Mouse (Mus musculus): ENCODE results near the gene Rnf169.
A peak's percentile ranks its signal among the peaks of the same experiment; 100 is the strongest.
"Not testable (repeated sequence)": the region's sequence is repeated elsewhere in the genome, so short reads cannot be mapped to it uniquely, and the experiment has no call there.

The Rnf169 gene

DNA sequence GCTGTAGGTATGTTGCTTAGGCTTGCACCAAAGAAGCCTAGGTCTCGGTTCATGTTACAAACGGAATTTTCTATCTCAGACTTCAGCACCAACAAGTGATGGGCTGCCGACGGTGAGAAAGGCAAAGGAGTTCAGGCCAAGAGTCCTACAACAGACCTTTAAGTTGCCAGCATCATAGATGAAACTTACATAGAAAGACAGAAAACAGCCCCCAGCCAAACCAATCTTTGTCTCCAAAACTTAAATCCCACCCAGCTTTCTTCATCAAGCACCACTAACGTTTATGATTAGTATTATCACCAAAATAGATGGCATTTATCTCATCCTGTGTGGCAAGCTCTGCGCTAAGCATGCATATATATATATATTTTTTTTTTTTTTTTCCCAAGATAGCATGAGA is 1.2 kb downstream of the Rnf169 start:
- DNase-seq = no peak

- DNase-seq = no peak
These were observed 2.2 kb downstream of the Rnf169 start for GRCm38 (mm10) chr7:99978041-99978440.

GRCm38 (mm10) chr7:99975819-99976575 is 4.3 kb downstream of the Rnf169 start:
- DNase-seq = no peak

DNA sequence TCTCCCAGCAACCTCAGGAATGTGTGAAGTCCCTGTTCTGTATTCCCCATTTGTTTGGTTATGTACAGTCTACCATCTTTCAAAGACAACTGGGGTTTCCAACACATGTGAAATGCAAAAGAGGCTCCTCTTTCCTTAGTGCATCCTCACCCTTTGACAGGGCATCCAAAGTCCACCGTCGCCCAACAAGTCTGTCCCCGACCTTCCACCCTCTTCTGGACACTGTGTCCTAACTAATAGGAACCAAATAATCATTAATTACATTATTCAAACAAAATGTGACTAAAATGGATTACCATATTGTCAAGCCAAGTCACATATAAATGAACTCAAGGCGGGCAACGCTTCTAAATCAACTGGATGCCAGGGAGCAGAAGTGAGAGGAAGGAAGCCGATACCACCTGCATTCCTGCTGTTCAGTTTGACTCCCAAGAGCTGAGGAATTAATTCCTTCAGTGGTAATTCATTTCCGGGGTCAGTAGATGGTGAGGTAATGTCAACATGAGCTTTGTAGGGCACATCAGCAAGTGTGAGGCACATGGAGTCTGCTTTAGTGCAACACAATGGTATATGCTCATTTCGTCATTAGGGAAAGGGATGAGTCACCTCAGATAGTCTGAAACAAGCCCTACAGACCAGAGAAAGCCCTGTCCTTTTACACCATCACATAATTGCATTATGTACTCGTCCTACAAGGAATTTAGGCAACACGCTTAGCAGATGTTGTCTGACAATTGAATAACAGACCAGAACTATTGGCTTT is 5.9 kb downstream of the Rnf169 start:
- no peak for DNase-seq

GRCm38 (mm10) chr7:99972912-99973311 is 7.3 kb downstream of the Rnf169 start:
- DNase-seq = not testable (repeated sequence)

DNA sequence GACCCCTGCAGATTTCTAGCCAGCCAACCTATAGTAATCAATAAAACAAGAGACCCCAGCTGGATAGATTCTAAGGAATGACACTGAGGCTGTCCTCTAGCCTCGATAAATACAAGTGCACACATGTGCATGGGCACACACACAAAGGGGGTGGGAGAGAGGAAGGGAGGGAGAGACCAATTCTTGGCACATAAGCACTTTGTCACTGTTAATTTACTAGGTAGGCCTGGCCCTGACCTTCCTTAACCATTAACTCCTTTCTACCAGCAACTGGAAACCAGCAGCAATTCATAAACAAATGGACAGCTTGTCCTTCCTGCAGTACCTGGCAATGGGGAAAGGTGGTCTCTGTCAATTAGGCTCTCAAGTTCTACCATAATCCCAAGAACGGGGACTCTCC is 8.3 kb downstream of the Rnf169 start:
- DNase-seq = no peak

DNA sequence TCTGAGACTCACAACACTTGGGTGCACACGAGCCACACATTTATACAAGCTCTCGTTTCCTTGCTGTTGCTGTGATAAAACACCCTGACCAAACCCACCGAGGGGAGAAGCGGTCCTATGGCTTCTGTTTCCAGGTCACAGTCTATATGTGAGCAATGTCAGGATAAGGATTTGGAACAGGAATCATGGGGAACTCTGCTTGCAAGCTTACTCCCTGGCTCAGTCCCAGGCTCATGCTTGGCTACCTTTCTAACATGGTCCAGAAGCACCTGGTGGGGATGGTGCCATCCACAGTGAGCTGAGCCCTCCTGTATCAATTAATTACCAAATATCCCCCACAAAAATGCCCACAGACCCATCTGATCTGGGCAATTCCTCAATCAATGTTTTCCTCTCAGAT is 11.1 kb downstream of the Rnf169 start:
- DNase-seq = no peak

DNA sequence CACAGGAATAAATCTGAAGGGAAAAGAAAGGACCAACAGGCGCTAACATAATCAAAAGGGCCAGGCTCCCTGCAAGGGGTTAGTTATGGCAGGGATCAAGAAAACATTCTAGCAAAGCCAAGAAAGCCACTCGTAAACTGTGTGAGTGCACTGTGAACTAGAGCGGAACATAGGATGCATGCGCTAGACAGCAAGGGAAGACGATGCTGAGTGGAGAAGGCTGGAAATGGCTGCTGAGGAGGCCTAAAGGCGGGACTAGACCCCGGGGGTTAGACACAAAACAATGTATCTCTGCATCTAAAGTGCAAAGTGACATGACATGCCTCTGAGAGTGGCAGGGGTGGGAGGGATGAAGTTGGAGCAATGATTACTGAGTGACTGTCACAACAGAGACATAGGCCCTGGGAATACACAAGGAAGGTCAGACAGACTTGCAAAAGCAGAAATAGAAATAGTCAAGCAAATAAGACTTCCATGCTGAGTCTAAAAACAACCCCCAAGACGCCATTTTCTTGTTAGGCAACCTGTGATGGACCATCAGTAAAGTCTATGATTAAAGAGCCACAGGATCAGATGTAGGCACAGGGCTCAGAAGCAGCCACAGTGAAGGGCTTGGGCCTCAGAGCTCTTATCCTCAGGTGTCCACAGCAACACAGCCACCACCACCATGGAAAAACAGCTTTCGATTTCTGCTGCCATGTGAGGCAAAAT is 14.1 kb downstream of the Rnf169 start:
- DNase-seq = no peak

GRCm38 (mm10) chr7:99965020-99965841 is 15.0 kb downstream of the Rnf169 start:
- peak; percentile 54 for DNase-seq

GRCm38 (mm10) chr7:99963237-99963860 is 16.9 kb downstream of the Rnf169 start:
- no peak for DNase-seq

DNA sequence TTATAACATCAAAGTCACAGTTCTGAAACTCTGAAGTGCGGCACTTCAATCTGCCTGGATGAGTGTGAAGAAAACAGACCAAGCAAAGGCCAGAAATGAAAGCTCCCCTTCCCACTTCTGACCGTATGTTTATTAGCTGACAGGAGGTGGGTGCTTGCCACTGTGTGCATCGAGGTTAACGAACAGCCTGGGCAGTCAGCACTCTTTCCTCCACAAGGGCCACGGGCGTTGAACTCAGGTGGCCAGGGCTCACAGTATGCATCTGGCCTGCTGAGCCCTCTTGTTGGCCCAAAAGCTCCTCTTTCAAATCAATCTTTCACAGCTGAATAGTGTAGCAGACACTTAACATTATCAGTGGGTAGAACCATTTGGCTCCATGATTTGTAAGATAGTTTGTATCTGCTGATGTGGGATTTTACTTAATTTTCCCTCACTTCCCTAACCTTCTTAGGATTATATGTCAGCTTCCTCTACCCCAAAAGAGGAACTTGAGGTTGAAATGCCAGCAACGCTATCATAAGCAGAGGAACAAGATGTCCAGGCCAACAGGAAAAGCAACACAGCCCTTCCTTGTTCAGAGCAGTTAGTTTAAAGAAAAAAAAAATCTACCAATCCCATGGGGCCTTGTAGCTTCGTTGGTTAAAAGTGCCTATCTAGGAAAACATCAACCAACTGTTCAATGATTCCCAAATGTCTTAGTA is 17.6 kb downstream of the Rnf169 start:
- DNase-seq = no peak

- no peak for DNase-seq
These were observed 18.7 kb downstream of the Rnf169 start for GRCm38 (mm10) chr7:99961518-99961917.

DNA sequence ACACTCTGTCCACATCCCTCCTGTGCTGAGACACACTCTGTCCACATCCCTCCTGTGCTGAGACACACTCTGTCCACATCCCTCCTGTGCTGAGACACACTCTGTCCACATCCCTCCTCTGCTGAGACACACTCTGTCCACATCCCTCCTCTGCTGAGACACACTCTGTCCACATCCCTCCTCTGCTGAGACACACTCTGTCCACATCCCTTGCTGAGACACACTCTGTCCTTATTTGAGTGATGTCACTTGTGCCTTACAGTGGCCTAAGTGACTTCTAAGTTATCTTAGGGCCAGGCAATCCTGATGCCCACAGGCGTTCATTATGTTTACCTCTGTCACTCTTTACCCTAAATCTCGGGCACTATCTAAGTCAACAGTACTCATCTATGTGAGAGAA is 19.7 kb downstream of the Rnf169 start:
- not testable (repeated sequence) for DNase-seq

GRCm38 (mm10) chr7:99957226-99957965 is 22.9 kb downstream of the Rnf169 start:
- DNase-seq = no peak

DNA sequence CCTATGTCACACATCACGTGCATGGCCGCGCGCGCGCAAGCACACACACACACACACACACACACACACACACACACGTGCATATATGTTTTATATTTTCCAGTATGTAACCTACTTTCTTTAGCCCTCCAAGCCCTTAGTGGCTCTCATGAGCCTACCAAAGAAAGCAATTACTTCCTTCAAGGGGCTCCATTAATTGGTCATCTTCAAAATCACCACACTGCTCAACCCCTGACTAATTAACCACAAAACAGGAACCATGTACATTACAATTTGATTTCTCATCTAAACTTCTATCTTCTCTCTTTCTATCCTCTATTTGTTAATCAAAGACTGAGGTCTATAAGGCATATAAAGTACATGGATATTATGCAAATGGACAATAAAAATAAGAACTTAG is 24.2 kb downstream of the Rnf169 start:
- DNase-seq = no peak

GRCm38 (mm10) chr7:99954212-99954611 is 26.0 kb downstream of the Rnf169 start:
- DNase-seq = no peak

DNA sequence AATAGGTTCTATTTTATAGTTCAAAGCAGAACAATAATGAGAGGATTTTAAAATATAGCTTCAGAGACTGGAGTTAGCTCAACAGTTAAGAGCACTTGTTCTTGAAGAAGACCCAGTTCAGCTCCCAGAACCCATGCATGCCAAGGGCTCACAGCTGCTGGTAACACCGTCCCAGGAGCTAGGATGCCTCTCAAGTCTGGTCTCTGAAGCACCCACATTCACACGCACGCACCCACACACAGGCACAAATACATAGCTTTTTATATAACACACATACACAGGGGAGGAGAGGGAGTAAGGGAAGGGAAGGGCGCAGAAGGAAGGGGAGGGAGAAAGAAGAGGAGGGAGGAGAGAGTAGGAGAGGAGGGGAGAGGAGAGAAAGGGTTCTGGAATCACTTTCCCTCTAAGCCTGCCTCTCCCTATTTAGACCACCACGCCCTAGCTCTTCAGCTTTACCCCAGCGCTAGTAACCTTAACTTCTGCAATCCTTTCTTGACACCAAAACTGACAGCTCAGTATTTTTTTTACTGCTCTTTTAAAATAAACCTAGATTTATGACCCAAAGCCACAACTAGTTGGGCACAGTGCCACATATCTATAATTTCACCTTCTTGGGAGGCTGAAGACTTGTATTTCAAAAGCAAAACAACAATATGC is 26.7 kb downstream of the Rnf169 start:
- DNase-seq = peak; percentile 42

- peak; percentile 92 for DNase-seq
These were observed 32.9 kb downstream of the Rnf169 start for GRCm38 (mm10) chr7:99947329-99947728.

- no peak for DNase-seq
These were observed 33.9 kb downstream of the Rnf169 start for GRCm38 (mm10) chr7:99946356-99946755.

DNA sequence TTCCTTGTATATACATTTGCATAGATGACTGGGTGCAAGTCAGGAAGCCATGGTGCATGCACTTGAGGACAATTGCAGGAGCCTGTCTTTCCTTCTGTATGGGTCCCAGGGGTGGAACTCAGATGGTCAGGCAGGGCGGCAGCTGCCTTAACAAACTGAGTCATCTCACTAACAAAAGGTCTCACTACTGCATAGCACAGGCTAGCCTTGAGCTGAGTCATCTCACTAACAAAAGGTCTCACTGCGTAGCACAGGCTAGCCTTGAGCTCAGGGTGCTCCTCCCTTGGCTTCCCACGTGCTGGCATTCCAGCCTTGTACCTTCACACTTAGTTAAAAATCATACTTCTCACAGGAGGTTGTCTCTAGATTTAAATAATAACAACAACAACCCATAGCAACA is 34.3 kb downstream of the Rnf169 start:
- DNase-seq = no peak
